Mouse (Mus musculus) CH12.LX (cell line): ENCODE measurements at regions not wholly inside any gene's neighbourhood (a gene's known extent, or its start where the extent isn't known, plus 50 kb on each side); places are given as distances from the start of the nearest gene placed in this dataset.

Experiments used
- DNase-seq: peaks from one replicate; pipeline ENCODE4 v3.0.0-alpha.2; 2013; ENCODE audit errors: extremely low read depth
- H3K27ac ChIP-seq: 2 replicates; pipeline ENCODE4 v1.5.1; 2012; ENCODE audit warnings: low read depth, mild to moderate bottlenecking, control low read depth, moderate library complexity; ENCODE audit not compliant: insufficient read depth
- H3K27me3 ChIP-seq: replicated peaks from 2 replicates; pipeline ENCODE3; 2012; ENCODE audit warnings: inconsistent platforms
- H3K36me3 ChIP-seq, 2 experiments: replicated peaks in 1 of 2; 2 replicates each; pipeline versions ENCODE3 to v1.6.1; 2012; ENCODE audit warnings: inconsistent platforms in 1 of 2, low read length in 1 of 2, mild to moderate bottlenecking in 1 of 2, mixed read lengths in 1 of 2, moderate library complexity in 1 of 2; ENCODE audit not compliant: control insufficient read depth in 1 of 2, insufficient read depth in 1 of 2
- H3K4me1 ChIP-seq, 2 experiments: 2 replicates each; pipeline ENCODE4 v1.6.1; 2012; ENCODE audit warnings: inconsistent platforms in 1 of 2, moderate library complexity in 1 of 2; ENCODE audit not compliant: insufficient read depth in 2 of 2, control insufficient read depth in 1 of 2
- H3K4me2 ChIP-seq: 2 replicates; pipeline ENCODE4 v1.6.1; 2012; ENCODE audit warnings: low read depth, mild to moderate bottlenecking, control low read depth; ENCODE audit not compliant: poor library complexity, insufficient read depth, severe bottlenecking
- H3K4me3 ChIP-seq, 3 experiments: fragments of 150-350 bp in 1 of 3; sonication (generic) in 1 of 3; replicated peaks in 1 of 3; 2 replicates each; pipeline versions ENCODE3 to v1.5.1; 2011 to 2012; ENCODE audit warnings: low read depth in 2 of 3, low read length in 2 of 3, mild to moderate bottlenecking in 2 of 3, moderate library complexity in 2 of 3, control low read depth in 1 of 3, improper control_type of control experiment in 1 of 3, inconsistent platforms in 1 of 3, mixed read lengths in 1 of 3; ENCODE audit not compliant: poor library complexity in 1 of 3
- H3K79me2 ChIP-seq: replicated peaks from 2 replicates; pipeline ENCODE4 v1.6.1; 2012; ENCODE audit warnings: mild to moderate bottlenecking, moderate library complexity; ENCODE audit not compliant: control insufficient read depth, poor library complexity, insufficient read depth, severe bottlenecking; ENCODE audit errors: extremely low read depth
- H3K9ac ChIP-seq: 2 replicates; pipeline ENCODE4 v1.6.1; 2012; ENCODE audit warnings: low read depth, mild to moderate bottlenecking, control low read depth, moderate library complexity; ENCODE audit not compliant: insufficient read depth
- H3K9me3 ChIP-seq: replicated peaks from 2 replicates; pipeline ENCODE3; 2012; ENCODE audit warnings: low read length, inconsistent platforms, mixed read lengths
- CHD1 ChIP-seq: IDR thresholded peaks from 2 replicates; pipeline ENCODE4 v1.6.1; 2012; ENCODE audit warnings: low read depth, low read length, improper control_type of control experiment, inconsistent platforms
- CTCF ChIP-seq, 2 experiments: IDR thresholded peaks in 1 of 2; conservative IDR thresholded peaks in 1 of 2; 2 replicates each; pipeline ENCODE4 v1.5.1; 2011 to 2012; ENCODE audit warnings: low read depth in 2 of 2, low read length in 2 of 2, improper control_type of control experiment in 1 of 2, inconsistent platforms in 1 of 2, mild to moderate bottlenecking in 1 of 2, moderate library complexity in 1 of 2
- ELF1 ChIP-seq: IDR thresholded peaks from 2 replicates; pipeline ENCODE4 v1.6.1; 2014; ENCODE audit warnings: low read depth, mild to moderate bottlenecking, inconsistent platforms, low read length, improper control_type of control experiment
- EP300 ChIP-seq: IDR thresholded peaks from 2 replicates; pipeline ENCODE4 v1.6.1; 2011; ENCODE audit warnings: low read length, improper control_type of control experiment
- ETS1 ChIP-seq: conservative IDR thresholded peaks from 2 replicates; pipeline ENCODE4 v1.6.1; 2012; ENCODE audit warnings: low read depth, mild to moderate bottlenecking, inconsistent platforms, low read length, improper control_type of control experiment, moderate library complexity
- IRF4 ChIP-seq: IDR thresholded peaks from 2 replicates; pipeline ENCODE4 v1.6.1; 2014; ENCODE audit warnings: low read depth, mild to moderate bottlenecking, inconsistent platforms, low read length, improper control_type of control experiment
- JUN ChIP-seq: IDR thresholded peaks from 2 replicates; pipeline ENCODE4 v1.6.1; 2011; ENCODE audit warnings: low read depth, mild to moderate bottlenecking, low read length, improper control_type of control experiment, moderate library complexity; ENCODE audit not compliant: insufficient read depth
- JUND ChIP-seq: conservative IDR thresholded peaks from 2 replicates; pipeline ENCODE4 v1.6.1; 2011; ENCODE audit warnings: low read depth, low read length, improper control_type of control experiment
- KAT2A ChIP-seq: IDR thresholded peaks from 2 replicates; pipeline ENCODE4 v1.6.1; 2012; ENCODE audit warnings: low read length, improper control_type of control experiment, inconsistent platforms; ENCODE audit not compliant: insufficient replicate concordance
- MAFK ChIP-seq: IDR thresholded peaks from 2 replicates; pipeline ENCODE4 v1.6.1; 2011; ENCODE audit warnings: low read length, improper control_type of control experiment; ENCODE audit not compliant: insufficient replicate concordance
- MAX ChIP-seq: IDR thresholded peaks from 2 replicates; pipeline ENCODE4 v1.6.1; 2011; ENCODE audit warnings: low read length, improper control_type of control experiment
- MEF2A ChIP-seq: IDR thresholded peaks from 2 replicates; pipeline ENCODE4 v1.6.1; 2014; ENCODE audit warnings: low read depth, mild to moderate bottlenecking, inconsistent platforms, low read length, improper control_type of control experiment, borderline replicate concordance
- MXI1 ChIP-seq: IDR thresholded peaks from 2 replicates; pipeline ENCODE4 v1.6.1; 2011; ENCODE audit warnings: mild to moderate bottlenecking, low read depth, low read length, improper control_type of control experiment
- MYC ChIP-seq: IDR thresholded peaks from 2 replicates; pipeline ENCODE4 v1.6.1; 2011; ENCODE audit warnings: low read depth, mild to moderate bottlenecking, improper control_type of control experiment, low read length
- NELFE ChIP-seq: IDR thresholded peaks from 2 replicates; pipeline ENCODE4 v1.6.1; 2011; ENCODE audit warnings: low read depth, low read length, improper control_type of control experiment
- PAX5 ChIP-seq: IDR thresholded peaks from 2 replicates; pipeline ENCODE4 v1.6.1; 2012; ENCODE audit warnings: low read length, inconsistent platforms, mixed read lengths
- RAD21 ChIP-seq: IDR thresholded peaks from 2 replicates; pipeline ENCODE4 v1.6.1; 2011; ENCODE audit warnings: low read depth, mild to moderate bottlenecking, low read length, improper control_type of control experiment, moderate library complexity
- RCOR1 ChIP-seq: conservative IDR thresholded peaks from 2 replicates; pipeline ENCODE4 v1.6.1; 2012; ENCODE audit warnings: low read depth, mild to moderate bottlenecking, inconsistent platforms, low read length, improper control_type of control experiment
- SIN3A ChIP-seq: IDR thresholded peaks from 2 replicates; pipeline ENCODE4 v1.6.1; 2012; ENCODE audit warnings: low read length, improper control_type of control experiment, inconsistent platforms
- SMC3 ChIP-seq: IDR thresholded peaks from 2 replicates; pipeline ENCODE4 v1.6.1; 2011; ENCODE audit warnings: low read depth, low read length, improper control_type of control experiment
- TBP ChIP-seq: conservative IDR thresholded peaks from 2 replicates; pipeline ENCODE4 v1.6.1; 2011; ENCODE audit warnings: low read depth, low read length, improper control_type of control experiment
- TCF12 ChIP-seq: IDR thresholded peaks from 2 replicates; pipeline ENCODE4 v1.6.1; 2014; ENCODE audit warnings: low read depth, mild to moderate bottlenecking, inconsistent platforms, low read length, improper control_type of control experiment
- ZC3H11A ChIP-seq: IDR thresholded peaks from 2 replicates; pipeline ENCODE4 v1.6.1; 2012; ENCODE audit warnings: low read depth, mild to moderate bottlenecking, inconsistent platforms, low read length, improper control_type of control experiment
- ZNF384 ChIP-seq: IDR thresholded peaks from 2 replicates; pipeline ENCODE4 v1.6.1; 2012; ENCODE audit warnings: low read depth, low read length, improper control_type of control experiment, inconsistent platforms
- dilution Hi-C: fragments of 300-500 bp; cut with MboI; formaldehyde crosslinking; loops from 2 replicates; pipeline ENCODE4 v1.14.3; 2020; ENCODE audit warnings: low sequenced_read_pairs; ENCODE audit not compliant: extremely low pct_unique_long_range_greater_than_20kb, extremely low pct_ligation_motif_present
- in situ Hi-C: fragments of 300-500 bp; cut with MboI; formaldehyde crosslinking; loops from 3 replicates; pipeline ENCODE4 v1.14.3; 2019; ENCODE audit warnings: low sequenced_read_pairs, low pct_ligation_motif_present, low pct_unique_long_range_greater_than_20kb, mixed read lengths

DNA sequence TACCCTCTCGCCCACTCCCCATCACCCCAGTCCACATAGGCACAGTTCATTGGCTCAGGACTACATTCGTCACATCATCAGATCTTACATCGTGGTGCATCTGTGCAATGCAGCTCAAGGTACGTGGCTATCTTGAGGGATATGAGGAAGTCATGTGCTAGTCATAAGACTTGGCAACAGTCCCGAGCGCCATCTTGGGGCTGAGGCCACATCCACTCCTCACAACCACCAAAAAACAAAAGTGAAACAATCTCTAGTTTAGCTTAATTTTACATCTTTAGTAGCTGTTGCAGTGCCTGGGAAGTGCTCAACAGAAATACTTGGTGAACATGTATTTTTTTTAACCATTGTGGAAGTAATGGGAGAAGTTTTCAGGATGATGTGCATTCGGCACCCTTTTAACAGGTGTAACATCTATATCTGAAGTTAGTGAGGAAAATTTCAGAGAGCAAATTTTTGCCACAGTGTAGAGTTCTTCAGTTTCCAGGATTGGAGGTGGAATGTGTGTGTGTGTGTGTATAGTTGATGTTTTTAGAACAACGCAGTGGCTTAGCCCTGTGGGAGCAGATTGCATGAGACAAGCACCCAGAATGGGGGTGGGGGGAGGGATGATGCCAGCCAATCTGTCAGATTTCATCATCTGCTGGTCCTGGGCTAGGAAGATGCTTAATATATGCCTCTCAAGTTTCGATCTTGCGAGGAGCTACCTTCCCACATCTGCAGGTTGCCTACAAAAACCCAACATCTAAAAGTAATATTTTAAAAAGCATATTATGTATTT is 716.4 kb upstream of the 4930444P10Rik start:
- dilution Hi-C loops (no loop called here), in situ Hi-C loops (no loop called here)
- Histone ChIP-seq H3K36me3 (no peaks in the 10 kb centered on the region), H3K27me3 (no peaks in the 10 kb centered on the region), H3K4me3 (no peak overlapping the region), H3K4me1 (peaks cover 0 to 5% of the 10 kb centered on the region in 2 experiments; a peak in 2 of 4 replicates), H3K27ac (no peak overlapping the region), H3K9me3 (no peaks in the 10 kb centered on the region), H3K9ac (no peak overlapping the region), H3K4me2 (no peak overlapping the region), H3K79me2 (no peaks in the 10 kb centered on the region)
- peak; percentile 17 for DNase-seq
- TF ChIP-seq TBP = no peak
- no peak for TF ChIP-seq ETS1
- no peak for TF ChIP-seq EP300
- TF ChIP-seq ZNF384 = no peak
- TF ChIP-seq MYC = no peak
- TF ChIP-seq MAX = no peak
- TF ChIP-seq KAT2A = no peak
- TF ChIP-seq CHD1 = no peak

DNA sequence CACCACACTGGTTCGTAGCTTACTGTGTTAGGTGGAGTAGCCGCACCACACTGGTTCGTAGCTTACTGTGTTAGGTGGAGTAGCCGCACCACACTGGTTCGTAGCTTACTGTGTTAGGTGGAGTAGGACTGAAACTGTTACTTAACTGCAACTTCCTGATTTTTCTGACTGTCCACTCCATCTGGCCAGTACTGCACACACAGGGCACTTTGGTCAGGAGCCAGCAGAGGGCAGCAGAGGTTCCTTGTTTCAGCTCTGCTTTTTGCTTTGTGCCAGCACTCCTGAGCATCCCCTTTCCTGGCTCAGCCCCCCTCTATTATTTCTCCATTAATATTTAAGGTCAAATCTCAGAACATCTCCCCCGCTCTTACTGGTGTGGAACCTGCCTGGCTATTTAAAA is 705.2 kb upstream of the 4930444P10Rik start:
- no peak overlapping the region for H3K27ac ChIP-seq
- no peaks in the 10 kb centered on the region for H3K36me3 ChIP-seq
- TF ChIP-seq ELF1 (peak; percentile 72), EP300 (no peak), MXI1 (no peak), RCOR1 (no peak), TBP (no peak), MAFK (no peak), KAT2A (no peak), SMC3 (peak; percentile 84), ZC3H11A (peak; percentile 61; the same call in 1 of the 2 replicates), CTCF (conservative IDR thresholded peaks at IDR 0.05 in 1 of 2, IDR thresholded peaks at IDR 0.05 in 1 of 2; ENCODE audit: low read depth in 2 of 2, low read length in 2 of 2) (peak; percentile 78), SIN3A (no peak), IRF4 (peak; percentile 38), RAD21 (peak; percentile 80), JUND (no peak), MEF2A (no peak), JUN (no peak), NELFE (peak; percentile 35; the same call in 1 of the 2 replicates), PAX5 (no peak), TCF12 (0 out of 2 replicates have a peak, but pooled peaks have one; percentile 8), MAX (no peak)
- H3K9me3 ChIP-seq = no peaks in the 10 kb centered on the region
- no peak overlapping the region for H3K9ac ChIP-seq
- peak; percentile 71 for DNase-seq
- dilution Hi-C loops (no loop called here), in situ Hi-C loops (loop anchor here (10.0 kb wide), 1 partner anchor 327 kb away; no protein-coding TSS in a partner anchor)
- H3K4me2 ChIP-seq = peak overlapping the region; percentile 30; the same call in 1 of the 2 replicates
- H3K4me1 ChIP-seq = peaks cover 0 to 19% of the 10 kb centered on the region in 2 experiments; a peak in 2 of 4 replicates
- H3K4me3 ChIP-seq = no peak overlapping the region
- H3K27me3 ChIP-seq = no peaks in the 10 kb centered on the region
- H3K79me2 ChIP-seq = no peaks in the 10 kb centered on the region
